Mouse (Mus musculus) right cerebral cortex, postnatal 10 days (tissue): ENCODE measurements around the gene Ngp.

Experiments used
- DNase-seq, 2 experiments: peaks; one replicate each; pipeline ENCODE4 v3.0.0; 2021; ENCODE audit warnings: low spot score in 2 of 2

The Ngp gene

DNA sequence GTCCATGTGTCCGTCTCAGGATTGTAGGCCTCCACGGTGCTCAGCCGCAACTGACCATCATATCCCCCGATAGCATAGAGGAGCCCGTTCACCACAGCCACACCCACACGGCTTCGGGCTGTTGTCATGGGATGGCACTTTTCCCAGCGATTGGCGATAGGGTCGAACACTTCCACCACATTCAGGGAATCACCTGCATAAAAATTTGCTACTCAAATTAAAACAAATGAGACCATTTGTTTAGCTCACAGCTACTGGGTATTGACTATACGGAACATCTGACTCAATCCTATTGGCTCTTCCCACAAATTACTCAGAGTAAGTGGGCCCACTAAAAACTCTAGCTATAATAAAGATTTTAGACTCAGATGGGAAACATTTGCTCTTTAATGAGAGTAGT, 16.5 kb downstream of the Ngp start:
- DNase-seq = no peak

DNA sequence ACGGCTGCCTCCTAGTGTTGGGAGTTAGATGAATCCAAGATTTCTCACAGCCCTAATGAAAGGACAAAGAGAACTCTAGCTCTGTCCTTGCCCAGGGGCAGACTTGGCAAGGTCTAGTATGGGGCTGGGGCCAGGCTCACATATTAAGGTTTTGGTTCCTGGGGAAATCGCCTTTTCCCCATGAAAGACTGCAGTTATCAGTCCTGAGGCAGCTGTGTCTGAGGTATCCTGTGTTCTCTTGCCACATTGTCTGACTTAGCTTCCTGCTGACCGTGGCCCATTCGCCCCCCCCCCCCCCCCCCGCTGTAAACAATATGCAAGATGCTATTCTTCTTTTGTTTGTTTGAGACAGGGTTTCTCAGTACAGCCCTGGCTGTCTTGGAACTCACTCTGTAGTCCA, 20.5 kb downstream of the Ngp start:
- DNase-seq = no peak

DNA sequence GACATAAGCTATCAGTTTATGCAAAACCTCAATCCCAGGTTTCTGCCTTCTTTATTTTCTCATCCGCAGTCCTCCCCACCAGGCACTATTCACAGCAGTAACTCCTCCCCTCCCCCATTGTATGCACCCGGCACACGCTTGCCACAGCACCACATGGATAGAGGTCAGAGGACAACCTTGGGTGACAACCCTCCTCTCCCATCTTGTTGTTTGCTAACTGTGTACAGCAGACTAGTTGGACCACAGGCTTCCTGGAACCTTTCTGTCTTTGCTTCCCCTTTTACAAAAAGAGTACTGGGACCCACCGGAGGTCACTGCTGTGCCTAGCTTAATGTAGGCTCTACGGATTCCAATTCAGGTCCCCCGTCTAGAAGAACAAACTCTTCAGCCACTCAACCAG, 21.0 kb downstream of the Ngp start:
- DNase-seq = no peak

DNA sequence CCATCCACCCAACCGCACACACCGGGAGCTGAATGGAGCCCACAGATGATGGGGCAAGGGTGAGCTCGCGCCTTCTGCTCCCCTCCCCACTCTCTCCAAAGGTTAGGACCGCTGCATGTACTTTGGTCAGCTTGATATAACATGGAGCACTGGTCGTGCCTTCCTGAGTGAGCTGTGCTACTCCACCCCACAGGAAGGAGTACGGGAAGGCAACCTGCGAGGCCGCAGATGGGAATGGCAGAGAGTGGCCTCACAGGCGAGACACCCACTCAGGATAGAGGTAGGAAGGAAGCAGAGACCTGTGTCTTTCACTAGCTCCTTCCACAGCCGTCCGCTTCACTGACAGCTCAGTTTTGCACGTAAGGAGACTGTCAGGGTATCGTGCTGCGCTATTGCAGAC, 28.8 kb downstream of the Ngp start:
- DNase-seq = no peak

DNA sequence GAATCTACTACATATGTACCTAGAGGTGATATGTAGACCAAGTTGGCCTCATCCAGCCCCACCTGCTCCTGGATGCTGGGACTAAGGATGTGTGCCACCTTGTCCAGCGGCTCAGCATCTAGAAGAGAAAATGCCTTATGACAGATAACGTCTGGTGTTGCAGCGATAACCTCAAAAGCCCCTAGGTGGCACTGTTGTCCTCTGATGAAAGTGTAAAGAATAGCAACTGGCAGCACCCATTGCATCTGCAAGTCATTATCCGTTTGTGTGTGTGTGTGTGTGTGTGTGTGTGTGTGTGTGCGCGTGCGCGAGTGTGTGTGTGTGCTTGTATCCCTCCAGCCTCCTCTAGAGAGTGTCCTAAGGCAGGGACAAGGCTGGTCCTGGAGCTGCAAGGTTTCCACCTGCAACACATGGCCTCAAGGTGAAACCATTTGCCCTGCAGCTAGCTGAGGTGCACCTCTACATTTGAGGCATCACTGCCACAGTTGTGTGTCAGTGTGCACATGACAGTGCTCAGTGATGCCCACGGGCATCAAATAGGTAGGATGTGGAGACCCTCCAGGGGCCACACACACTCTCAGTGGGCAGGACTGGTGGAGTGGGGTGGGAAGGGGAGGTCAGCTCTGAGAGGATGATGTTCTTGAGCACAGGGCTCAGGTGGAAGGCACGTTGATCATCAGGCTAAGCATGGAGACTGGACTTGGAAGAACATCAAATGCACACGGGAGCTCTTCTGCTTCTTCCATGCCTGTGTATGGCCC, 29.5 kb downstream of the Ngp start:
- DNase-seq = peak; percentile 86 to 88

DNA sequence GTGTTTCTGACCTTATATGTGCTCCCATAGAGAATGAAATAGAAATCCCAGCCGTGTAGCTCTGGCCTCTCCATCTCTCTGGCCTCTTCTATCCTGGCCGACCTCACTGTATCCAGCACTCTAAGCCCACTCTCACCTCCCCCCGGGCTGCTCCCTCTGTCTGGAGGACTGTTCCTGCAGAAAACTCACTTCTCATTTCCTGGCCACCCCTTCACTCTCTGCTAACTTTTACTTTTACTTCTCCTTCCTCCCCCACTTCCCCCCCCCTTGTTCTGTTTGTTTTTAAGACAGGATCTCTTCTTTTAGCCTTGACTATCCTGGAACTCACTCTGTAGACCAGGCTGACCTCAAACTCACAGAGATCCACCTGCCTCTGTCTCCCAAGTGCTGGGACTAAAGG, 33.0 kb downstream of the Ngp start:
- no peak for DNase-seq

DNA sequence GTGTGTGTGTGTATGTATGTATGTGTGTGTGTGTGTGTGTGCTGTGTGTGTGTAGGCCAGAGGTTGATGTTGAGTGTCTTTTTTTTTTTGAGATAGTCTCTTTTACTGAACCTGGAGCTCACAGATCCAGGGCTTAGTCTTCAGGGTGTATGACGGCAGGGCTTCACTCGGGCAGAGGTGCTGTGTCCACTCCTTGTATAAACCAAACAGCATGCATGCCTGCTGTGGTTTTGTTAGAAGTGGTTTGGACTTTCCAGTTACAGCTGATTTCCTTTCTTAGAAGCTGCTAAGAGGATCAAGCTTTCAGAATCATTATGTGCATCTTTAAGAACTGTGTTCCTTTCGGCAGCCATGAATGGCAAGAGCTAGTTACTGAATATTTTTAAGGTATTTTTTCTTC, 38.4 kb downstream of the Ngp start:
- DNase-seq = no peak

DNA sequence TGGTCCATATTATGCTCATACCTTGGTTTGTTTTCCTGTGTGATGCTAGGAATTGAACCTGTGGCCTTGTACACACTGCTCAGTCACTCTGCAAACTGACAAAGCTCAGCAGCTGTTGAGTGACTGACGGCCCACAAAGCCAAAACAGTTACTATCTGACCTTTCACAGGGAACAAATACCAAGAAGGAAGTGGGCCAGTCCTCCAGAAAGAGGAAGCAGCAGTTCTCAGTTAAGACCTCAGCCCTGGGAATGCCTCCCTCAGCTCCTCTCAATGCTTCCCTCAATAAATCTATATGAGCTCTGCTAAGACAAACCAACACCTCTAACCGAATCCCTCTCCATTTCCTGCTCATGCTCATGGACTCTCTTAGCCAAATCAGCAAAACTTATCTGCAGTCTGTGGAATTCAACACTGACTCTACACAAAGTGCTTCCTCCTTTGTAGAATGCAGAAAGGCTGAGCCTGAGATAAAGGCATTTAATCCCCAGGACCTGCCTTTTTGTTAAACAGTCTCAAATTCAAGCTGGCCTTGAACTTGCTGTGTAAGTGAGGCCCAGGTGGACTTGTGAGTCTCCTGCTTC, 39.7 kb downstream of the Ngp start:
- no peak for DNase-seq

DNA sequence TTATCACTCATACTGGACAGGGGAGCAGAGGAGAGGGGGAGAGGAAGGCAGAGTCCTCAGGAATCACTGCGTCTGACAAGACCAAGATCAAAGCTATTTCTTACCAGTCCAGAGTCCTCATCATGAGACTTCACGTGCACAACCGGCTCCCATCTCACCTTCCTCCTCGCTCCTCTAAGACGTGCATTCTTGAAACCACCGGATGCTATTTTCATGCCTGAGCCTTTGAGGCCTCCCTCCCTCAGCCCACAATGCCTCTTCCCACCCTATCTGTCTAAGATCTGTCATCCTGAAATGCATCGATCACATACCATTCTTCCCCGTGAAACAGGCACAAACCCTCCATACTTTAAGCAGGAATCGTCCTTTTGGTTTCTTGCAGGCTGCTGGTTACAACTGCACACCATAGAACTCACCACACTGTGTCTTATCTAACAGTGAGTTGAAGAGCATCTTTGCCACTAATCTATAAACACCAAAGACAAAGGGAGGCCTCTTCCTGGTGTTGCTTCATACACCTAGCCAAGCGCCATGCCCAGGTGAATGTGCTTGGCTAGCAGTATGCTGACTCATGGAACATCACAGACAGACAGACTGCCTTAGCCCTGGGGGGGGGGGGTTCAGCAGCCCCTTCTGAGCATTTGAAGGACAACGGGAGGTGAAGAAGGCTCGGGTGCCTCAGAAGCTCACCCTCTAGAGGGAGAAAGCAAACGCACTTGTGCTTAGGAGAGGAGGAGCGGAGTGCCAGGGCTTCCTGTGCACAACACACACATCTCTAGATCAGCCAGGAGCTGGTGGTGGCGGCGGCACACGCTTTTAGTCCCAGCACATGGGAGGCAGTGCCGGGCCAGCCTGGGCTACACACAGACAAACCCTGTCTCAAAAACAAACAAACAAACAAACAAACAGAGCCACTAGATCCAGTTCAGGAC, 41.6 kb downstream of the Ngp start:
- no peak for DNase-seq

DNA sequence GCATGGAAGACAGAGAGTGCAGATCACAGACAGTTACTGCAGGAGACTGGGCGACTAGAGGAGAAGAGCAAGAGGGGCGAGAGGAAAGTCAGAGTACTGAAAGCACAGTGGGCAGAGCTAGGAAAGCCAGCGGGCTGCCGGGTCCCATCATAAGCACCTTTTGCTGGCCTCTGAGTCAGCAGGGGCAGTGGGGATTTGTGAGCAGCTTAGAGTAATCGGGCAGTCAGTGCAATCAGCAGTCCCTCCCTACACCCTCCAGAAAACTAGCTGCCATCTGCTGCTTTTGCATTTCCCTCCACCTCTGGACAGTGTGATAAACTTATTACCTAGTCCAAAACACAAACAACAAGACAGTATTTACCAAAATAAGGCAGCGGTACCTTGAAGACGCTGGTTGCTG, 42.8 kb downstream of the Ngp start:
- no peak for DNase-seq

DNA sequence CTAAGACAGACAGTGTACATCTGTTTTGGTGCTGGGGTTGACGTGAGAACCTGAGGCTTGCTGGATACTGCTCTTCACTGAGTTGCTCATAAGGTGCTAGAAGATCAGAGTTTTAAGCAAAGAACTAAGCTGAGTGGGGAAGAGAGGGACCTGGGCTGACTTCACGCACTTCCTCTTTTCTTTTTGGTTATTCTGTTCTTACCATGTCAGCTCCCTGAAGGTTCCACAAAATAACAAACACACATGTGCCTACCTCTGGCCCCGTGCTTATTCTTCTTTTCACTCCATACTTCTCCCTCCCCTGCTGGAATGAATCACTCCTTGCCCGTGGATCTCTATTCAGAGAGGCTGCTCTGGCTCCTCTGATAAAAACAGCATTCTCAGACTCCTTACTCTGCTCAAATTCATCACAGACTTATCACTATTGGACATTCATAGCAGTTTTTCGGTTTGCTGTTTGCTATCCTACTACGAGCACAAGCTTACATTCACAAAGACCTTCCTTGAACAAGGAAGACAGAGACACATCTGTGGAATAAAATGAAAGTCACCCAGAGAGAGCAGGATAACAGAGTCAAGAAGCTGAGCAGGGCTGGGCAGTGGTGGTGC, 44.5 kb downstream of the Ngp start:
- DNase-seq = no peak

DNA sequence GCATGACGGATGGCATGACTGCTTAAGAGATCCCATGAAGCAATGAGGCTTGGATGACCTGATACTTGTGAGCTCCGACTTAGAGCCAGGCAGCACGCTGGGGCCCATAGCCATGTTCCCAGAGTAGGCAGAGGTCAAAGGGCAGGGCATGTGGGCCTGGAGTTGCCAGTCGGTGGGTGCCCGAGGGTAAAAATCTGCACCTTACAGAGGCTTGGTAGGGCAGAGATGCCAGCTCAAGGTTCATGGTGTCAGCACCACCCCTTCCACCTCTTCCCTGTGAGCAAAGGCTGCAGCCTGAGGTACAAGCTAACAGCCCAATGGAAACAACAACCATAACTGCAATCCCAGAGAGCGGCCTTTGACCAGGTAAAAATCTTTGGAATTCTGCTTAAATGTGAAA, 45.8 kb downstream of the Ngp start:
- DNase-seq = no peak

DNA sequence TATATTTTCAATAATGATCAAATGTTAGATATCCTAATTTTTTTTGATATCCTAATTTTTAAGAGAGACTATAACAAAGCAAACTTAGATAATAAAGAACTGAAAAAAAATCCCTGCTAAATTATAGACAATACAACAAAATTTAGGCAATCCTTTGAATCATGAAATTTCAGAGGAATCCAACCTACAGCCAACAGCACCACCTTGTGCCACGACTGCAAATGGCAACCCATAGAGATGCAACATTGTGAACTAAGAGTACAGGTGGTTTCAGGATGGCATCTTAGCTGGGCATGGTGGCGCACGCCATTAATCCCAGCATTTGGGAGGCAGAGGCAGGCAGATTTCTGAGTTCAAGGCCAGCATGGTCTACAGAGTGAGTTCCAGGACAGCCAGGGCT, 46.6 kb downstream of the Ngp start:
- peak in 1 of 2 experiments; percentile 37 for DNase-seq
